Mouse (Mus musculus) right cerebral cortex, postnatal 14 days (tissue): Measurements from ENCODE around the gene Flrt2.
"Not testable (repeated sequence)": the region's sequence is repeated elsewhere in the genome, so short reads cannot be mapped to it uniquely, and the experiment has no call there.

ENCODE experiments used
- DNase-seq: peaks from one replicate; pipeline ENCODE4 v3.0.0; 2022

Flrt2 gene

DNA sequence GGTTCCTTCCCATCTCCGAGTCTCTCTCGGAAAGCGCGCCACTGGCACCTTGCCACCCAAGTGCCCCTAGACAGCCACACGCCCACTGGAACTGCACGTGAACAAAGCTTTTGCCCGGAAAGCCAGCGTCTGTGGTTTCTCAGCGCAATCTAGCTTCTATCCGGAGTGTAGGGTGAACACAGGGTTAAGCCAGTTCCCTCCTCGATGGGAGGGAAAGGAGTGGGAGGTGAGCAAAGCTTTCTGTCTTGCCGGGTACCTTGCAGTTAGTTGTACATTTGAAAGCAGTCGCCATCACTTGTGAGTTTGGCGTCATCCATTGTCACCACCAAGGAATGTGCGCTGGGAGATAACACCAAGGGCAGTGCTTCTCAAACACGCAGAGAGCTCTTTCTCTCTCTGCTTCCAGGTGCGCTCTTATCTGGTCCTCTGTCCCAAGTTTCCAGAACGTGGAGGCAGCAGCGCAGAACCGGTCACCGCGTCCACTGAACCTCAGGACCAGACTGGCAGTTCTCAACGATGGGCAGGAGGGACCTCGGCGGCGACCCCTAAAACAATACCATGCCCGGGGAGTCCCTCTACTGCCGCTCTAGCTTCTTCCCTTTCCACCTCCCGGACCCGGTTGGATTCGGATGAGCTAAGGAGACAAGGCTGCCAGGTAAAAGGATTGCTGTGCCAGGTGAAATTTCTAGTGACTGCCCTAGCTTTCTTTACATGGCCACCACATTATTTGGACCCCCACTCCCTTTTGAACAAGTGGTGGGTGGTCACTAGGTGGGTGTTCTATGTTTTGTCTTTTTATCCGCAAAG is at the start of gene Flrt2:
TSS of gene Flrt2 (plus strand) at position 266 of the 807 bp plus-strand sequence.
- DNase-seq, result peak; percentile 68

GRCm38 (mm10) chr12:95642226-95642625 is 49.8 kb upstream of the Flrt2 start:
- no peak for DNase-seq

DNA sequence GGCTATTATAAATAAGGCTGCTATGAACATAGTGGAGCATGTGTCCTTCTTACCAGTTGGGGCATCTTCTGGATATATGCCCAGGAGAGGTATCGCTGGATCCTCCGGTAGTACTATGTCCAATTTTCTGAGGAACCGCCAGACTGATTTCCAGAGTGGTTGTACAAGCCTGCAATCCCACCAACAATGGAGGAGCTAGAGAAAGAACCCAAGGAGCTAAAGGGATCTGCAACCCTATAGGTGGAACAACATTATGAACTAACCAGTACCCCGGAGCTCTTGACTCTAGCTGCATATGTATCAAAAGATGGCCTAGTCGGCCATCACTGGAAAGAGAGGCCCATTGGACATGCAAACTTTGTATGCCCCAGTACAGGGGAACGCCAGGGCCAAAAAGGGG is 44.8 kb upstream of the Flrt2 start:
- not testable (repeated sequence) for DNase-seq

DNA sequence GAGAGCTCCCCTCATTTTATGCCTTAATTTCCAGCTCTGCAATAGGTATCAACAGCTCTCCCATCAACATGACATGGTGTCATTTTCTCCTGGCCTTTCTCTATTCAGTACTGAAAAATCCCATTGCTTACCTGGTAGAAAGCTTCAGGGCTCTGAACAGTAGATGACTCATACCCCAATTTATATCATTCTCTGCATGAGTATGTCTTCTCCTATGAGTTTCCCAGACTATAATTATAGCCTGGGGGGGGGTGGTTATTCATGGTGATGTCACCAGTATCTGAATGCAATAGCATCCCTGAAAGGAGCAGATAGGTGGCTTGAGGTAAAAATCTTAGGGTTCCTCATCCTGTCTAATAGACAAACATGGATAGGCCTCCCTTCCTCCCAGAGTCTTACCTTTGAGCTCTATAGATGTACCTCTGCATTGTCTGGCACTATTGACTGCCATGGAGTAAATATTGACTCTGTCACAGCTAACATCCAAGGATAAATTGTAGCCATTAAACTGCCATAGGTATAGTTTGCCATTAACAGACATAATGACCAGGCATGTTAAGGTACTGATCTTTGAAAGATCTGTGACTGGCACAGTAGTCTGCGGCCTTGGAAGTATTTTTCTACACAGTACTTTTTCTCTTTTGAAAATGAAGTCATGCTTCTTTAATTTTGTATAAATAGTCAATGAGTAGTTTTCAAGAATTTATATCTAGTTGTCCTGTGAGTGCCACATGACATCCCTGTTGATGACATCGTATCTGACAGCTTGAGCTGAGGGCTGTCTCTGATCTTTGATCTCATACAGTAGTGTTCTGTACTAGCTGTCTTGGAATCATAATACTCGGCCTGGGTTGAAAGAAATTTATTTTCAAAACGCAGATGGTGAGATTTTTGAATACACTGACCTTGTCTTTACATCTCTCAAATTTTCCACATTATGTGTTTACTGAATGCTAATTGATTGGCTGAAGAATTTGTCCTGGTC is 39.6 kb upstream of the Flrt2 start:
- no peak for DNase-seq

- no peak for DNase-seq
Observed at GRCm38 (mm10) chr12:95656594-95656993, 35.4 kb upstream of the Flrt2 start.

DNA sequence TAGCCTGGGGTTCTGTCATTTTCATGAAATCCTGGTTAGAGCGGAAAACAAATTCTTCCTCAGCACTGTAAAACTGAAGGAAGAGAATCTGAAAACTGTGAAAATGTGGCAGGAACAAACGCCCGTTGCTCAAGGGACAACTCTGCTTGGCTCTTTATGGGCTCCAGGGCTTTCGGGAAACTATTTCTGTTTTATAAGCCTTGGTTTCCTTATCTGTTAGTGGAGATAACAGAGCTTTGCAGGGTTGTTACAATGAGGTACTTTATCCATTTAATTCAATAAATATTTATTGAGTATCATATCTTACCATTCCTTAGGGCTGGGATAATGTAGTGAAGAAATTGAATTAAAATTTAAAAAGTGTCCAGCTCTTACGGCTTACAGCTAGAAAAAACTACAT is 24.7 kb upstream of the Flrt2 start:
- no peak for DNase-seq

- no peak for DNase-seq
Observed at GRCm38 (mm10) chr12:95675711-95676110, 16.3 kb upstream of the Flrt2 start.

GRCm38 (mm10) chr12:95690819-95691218 is 1.2 kb upstream of the Flrt2 start:
- peak; percentile 25 for DNase-seq

DNA sequence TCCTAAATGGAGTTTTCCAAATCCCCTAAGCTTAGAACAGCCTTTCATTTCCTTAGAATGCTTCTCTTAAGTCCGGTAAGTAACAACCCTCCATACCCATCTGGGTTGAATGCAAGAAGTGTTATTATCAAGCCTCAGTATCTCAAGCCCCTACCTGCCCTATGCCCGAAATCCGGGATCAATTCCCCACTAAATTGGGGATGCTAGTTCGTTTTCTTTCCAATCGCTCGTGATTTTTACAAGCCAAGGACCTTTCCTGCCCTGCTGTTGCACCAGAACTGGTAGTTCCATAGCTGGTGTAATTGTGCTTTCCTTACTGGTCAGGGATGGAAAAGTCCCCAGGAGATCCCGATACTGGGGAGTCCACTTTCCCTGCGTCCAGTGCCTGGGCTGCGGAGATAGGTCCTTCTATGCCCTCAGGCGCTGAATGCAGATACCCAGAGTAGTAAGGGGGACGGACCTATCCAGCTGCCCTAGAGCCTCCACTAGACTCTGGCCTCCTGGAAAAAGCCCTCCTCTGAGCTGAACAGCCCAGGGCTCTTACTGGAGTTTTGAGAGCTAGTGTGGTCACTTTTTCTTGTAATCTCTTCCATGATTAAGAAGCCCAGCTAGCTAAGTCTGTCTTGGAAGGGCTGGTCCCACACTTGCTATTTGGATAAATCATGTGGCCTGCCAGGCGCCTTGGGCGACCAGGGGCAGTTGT is 1.1 kb downstream of the Flrt2 start:
- DNase-seq, result peak; percentile 15

DNA sequence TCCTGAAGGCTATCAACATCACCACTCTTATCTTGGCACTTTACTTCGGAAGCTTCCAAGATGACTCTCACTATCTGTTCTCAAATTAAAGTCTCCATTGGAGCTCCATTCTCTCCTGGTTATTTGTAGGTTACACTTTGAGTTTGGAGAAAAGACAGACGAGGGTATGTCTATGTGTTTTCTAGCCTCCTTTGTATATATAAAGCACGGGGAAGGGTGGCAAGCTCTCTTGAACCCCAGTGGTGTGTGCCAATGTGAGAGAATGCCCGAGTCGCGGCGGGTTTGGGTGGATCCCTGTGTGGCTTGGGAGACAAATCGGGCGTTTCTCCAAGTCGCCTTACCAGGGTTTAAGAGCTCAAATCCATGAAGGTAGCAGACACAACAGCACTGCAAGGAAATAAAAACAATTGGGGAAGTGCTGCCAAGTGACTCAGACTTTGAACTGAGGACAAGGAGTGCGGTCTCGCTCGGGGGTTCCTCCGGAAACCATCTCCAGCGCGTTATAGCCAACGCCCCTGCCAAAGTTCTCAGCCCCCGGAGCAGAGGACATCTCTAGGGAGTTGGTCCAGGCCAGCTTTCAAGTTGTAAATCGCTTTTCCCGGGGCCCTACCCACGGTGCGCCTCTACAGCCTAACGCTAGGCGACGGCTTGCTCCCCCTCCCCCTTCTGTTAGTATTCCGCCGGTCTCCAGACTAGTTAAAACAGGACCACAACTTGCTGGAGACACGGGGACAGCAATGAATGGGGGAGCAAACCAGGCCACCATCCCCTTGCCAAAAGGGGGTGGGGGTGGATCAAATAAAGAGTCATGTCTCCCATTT is 1.8 kb downstream of the Flrt2 start:
- DNase-seq, result peak; percentile 68

DNA sequence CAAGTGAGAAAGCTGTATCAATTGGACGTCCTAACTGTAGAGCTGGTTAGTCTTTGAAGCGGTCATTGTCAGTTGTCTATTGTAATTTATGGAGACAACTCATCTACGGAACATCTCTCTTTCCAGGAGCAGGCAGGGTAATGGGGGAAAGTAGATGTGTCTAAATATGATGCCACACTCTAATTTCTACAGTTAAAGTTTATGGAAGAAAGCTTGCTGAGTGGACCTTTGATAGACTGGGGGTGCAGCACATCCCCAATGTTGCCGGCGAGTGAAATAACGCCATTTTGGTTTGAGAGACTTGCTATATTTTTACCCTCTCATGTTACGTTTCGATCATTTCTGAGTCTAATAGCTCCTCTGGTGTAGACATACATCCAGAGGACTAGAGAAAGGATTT is 2.5 kb downstream of the Flrt2 start:
- no peak for DNase-seq

- DNase-seq, result peak; percentile 77
Observed at GRCm38 (mm10) chr12:95694991-95695833, 3.2 kb downstream of the Flrt2 start.

GRCm38 (mm10) chr12:95695834-95696521 is 4.0 kb downstream of the Flrt2 start:
- DNase-seq, result no peak

DNA sequence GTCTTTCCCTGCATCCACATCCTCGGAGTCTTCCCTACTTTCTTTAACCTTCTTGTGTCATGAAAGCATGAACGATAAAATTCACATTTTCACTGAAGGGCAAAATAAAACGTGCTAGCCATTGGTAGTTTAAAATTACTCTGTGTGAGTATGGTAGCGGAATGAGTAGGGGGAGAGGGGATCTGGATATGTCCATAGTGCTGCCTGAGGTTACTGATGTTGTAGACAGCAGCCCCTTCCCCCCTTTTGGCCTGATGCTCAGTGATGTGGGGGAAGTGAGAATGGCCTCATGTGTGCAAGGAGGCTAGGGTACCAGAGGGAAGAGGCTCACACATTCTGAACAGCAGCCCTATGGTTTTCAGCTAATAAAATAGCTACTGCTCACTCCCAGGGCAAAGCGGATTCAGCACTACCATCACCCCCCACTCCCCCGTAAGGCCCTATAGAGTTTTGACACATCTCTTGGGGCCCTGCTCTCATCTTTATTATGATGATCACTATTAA is 4.5 kb downstream of the Flrt2 start:
- DNase-seq, result no peak

GRCm38 (mm10) chr12:95698556-95698955 is 6.5 kb downstream of the Flrt2 start:
- no peak for DNase-seq

DNA sequence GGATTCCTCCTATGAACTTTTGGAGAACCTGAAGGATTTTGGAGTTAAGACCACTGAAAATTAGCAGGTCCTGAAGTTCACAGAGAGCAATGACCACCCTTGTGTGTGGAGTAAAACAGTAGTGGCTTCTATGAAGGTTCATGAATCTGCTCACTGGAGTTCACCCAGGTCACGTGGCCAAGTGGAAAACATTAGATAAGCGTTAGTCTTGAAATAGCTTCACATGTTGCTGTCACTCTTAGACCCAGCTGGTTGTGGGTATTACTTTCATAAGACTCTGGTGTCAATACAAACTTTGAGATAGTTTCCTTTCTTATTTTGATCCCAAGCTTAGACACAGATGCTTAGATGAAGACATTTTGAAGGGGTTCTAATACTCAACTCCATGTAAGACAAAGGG is 8.7 kb downstream of the Flrt2 start:
- no peak for DNase-seq

- DNase-seq, result no peak
Observed at GRCm38 (mm10) chr12:95701580-95701979, 9.6 kb downstream of the Flrt2 start.

DNA sequence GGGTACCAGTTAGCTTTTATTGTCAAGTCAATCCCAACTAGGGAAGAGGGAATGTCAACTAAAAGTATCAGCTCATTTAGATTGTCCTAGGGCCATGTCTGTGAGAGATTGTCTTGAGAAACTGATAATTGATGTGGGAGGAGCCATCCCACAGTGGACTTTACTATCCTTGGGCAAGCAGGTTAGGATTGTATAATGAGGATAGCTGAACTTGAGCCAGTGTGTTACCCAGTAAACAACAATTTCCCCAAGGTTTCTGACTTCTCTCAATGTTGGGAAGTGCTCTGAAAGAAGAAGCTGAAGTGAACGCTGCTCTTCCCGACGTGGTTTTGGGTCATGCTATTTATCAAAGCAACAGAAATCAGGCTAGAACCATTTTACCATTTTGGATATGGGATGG is 13.0 kb downstream of the Flrt2 start:
- DNase-seq, result no peak

DNA sequence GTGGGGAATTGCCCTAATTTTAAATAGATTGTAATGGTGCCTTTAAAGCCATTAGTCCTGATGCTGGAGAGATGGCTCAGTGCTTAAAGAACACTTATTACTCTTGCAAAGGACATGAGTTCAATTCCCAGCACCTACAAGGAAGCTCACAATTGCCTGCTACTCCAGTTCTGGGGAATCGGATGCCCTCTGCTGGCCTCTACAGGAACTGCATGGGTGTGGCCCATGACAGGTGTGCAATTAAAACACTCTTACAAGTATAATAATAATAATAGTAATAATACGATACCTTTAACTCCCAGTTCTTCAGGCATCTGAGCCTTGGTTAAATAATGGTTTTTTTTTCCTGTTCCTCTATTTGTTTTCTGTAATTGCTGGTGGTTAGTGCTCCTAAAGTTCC is 31.2 kb downstream of the Flrt2 start:
- no peak for DNase-seq

GRCm38 (mm10) chr12:95734075-95734474 is 42.0 kb downstream of the Flrt2 start:
- no peak for DNase-seq
